Mouse (Mus musculus): ENCODE data around the gene Ddx49. TPM values are rescaled to one million over a fixed set of nuclear protein-coding genes. Genes with fewer than 3 reads are reported as not detected.

Gene Ddx49
- polyA plus RNA-seq, 1 experiment from 2014 or later: 41.8 TPM

DNA sequence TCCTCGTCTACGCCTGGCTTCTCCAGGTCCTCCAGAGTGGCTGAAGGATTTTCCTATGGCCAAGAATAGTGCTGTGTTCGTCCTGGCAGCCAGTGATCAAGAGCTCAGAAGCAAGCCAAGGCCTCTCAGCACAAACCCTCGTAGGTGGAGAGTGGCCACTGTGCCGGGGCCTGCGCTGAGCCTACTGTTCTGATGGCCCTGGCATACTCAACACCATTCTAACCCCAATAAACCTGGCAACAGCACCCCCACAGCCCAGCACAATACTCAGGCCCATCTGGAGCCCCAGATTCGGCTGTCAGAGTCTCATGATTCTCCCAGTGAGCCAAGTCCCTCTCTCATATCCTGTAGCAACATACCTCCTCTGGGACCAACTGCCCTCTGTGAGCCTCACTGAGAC is 38.4 kb upstream of the Ddx49 start:
- H3K4me1 ChIP-seq (replicated peaks; ENCODE audit: control insufficient read depth, insufficient read depth, low read length): no peaks in the 10 kb centered on the region
- no peak overlapping the region for H3K27ac ChIP-seq
- H3K4me3 ChIP-seq (replicated peaks; ENCODE audit: low read length): no peak overlapping the region
- ATAC-seq (ENCODE audit: low FRiP score): no peak
- H3K4me2 ChIP-seq (replicated peaks): no peak overlapping the region
- no peaks in the 10 kb centered on the region for H3K9me3 ChIP-seq (ENCODE audit: control insufficient read depth, low read length)
- H3K9ac ChIP-seq: no peak overlapping the region
- 93% methylated on average over 7 of the region's 7 CpGs for WGBS
- no peak for DNase-seq (ENCODE audit: low spot score)
- H3K36me3 ChIP-seq (replicated peaks; ENCODE audit: control insufficient read depth, insufficient read depth): peaks cover 81% of the 10 kb centered on the region
- H3K27me3 ChIP-seq (ENCODE audit: control insufficient read depth, insufficient read depth, low read length): no peaks in the 10 kb centered on the region

DNA sequence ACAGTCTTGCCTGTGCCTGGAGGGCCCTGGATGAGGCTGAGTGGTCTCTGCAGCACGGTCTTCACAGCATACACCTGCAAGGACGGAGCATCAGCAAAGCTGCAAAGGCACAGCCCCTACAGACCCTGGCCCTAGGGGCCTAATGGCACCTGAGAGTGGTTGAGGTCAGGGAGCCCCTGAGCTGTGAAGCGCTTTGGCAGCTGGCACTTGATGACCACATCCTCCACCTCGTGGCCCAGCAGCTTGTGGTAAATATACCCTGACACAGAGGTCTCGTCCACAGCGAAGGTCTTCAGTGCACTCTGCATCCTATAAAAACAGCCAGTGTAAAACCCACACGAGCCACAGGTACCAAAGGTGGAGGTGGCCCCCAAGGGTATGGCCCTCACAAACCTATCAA is 36.6 kb upstream of the Ddx49 start:
- no peak overlapping the region for H3K4me3 ChIP-seq (replicated peaks; ENCODE audit: low read length)
- no peaks in the 10 kb centered on the region for H3K4me1 ChIP-seq (replicated peaks; ENCODE audit: control insufficient read depth, insufficient read depth, low read length)
- no peaks in the 10 kb centered on the region for H3K9me3 ChIP-seq (ENCODE audit: control insufficient read depth, low read length)
- ATAC-seq (ENCODE audit: low FRiP score) (no peak), DNase-seq (ENCODE audit: low spot score) (no peak)
- H3K36me3 ChIP-seq (replicated peaks; ENCODE audit: control insufficient read depth, insufficient read depth): peaks cover 98% of the 10 kb centered on the region
- WGBS: 90% methylated on average over 7 of the region's 7 CpGs
- no peaks in the 10 kb centered on the region for H3K27me3 ChIP-seq (ENCODE audit: control insufficient read depth, insufficient read depth, low read length)
- H3K4me2 ChIP-seq (replicated peaks): no peak overlapping the region
- no peak overlapping the region for H3K27ac ChIP-seq
- H3K9ac ChIP-seq: no peak overlapping the region

DNA sequence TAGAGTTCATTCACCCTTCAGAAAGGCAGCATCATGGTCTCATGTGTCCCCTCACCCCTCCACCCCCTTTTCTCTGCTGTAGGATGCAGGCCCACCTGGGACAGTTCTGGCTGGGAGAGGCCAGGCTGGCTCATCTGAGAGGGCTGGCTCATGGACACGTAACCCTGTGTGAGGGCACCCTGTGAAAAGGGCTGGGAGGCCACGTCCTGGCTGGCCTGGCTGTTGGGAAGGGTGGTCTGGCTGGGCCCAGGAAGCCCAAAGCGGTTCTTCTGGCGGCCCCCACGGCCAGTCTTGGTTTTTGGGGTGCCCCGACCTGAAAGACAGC is 30.6 kb upstream of the Ddx49 start:
- WGBS: 87% methylated on average over 6 of the region's 6 CpGs
- Histone ChIP-seq H3K36me3 (replicated peaks; ENCODE audit: control insufficient read depth, insufficient read depth) (peaks cover 96% of the 10 kb centered on the region), H3K27me3 (ENCODE audit: control insufficient read depth, insufficient read depth, low read length) (no peaks in the 10 kb centered on the region), H3K4me1 (replicated peaks; ENCODE audit: control insufficient read depth, insufficient read depth, low read length) (peaks cover 14% of the 10 kb centered on the region; the same call in 1 of the 2 replicates), H3K4me2 (replicated peaks) (no peak overlapping the region), H3K4me3 (replicated peaks; ENCODE audit: low read length) (no peak overlapping the region), H3K27ac (no peak overlapping the region), H3K9ac (no peak overlapping the region), H3K9me3 (ENCODE audit: control insufficient read depth, low read length) (no peaks in the 10 kb centered on the region)
- ATAC-seq (ENCODE audit: low FRiP score) (0 out of 2 replicates have a peak, but pooled peaks have one; percentile 1), DNase-seq (ENCODE audit: low spot score) (no peak)

DNA sequence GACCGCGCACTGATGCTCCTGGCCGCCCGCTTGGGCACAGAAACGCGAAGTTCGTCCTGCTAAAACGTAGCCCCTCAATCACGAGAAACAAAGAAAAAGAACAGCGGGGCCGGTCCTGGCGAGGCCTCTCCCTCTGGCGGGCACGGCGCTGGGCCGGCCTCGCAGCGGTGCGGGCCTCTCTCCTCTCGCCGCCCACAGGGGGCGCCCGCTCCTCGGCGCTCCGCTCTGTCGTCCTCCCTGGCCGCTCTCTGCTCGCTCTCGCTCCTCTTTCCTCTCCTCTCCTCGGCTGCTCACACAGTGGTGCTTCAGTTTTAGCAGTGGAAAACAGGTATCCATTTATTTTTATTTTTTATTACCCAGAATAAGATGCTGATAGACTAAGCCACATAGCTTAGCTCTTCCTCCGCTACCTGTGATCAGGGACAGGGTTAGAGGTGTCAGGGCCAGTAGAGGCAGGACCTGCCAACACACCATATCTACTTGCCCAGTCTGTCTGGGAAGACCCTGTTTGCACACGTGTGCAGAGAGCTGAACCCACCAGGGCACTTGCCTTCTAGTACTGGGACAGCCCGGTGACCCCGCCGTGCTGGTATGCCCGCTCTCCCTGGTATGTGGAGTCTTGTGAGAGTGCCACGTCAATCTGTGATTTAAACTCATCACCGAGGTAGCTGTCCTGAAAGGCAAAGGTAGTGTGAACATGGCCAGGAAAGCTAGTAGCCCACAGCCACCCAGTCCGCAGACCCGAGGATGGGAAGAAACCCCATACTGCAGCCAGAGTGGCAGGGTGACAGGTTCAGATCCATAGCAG is 30.0 kb upstream of the Ddx49 start:
- H3K9ac ChIP-seq: no peak overlapping the region
- WGBS: 24% methylated on average over 40 of the region's 41 CpGs
- no peak overlapping the region for H3K27ac ChIP-seq
- DNase-seq (ENCODE audit: low spot score): peak; percentile 81
- no peak overlapping the region for H3K4me2 ChIP-seq (replicated peaks)
- H3K27me3 ChIP-seq (ENCODE audit: control insufficient read depth, insufficient read depth, low read length): no peaks in the 10 kb centered on the region
- peak; percentile 76 for ATAC-seq (ENCODE audit: low FRiP score)
- peaks cover 14% of the 10 kb centered on the region; the same call in 1 of the 2 replicates for H3K4me1 ChIP-seq (replicated peaks; ENCODE audit: control insufficient read depth, insufficient read depth, low read length)
- H3K36me3 ChIP-seq (replicated peaks; ENCODE audit: control insufficient read depth, insufficient read depth): peaks cover 96% of the 10 kb centered on the region
- H3K4me3 ChIP-seq (replicated peaks; ENCODE audit: low read length): no peak overlapping the region
- no peaks in the 10 kb centered on the region for H3K9me3 ChIP-seq (ENCODE audit: control insufficient read depth, low read length)

DNA sequence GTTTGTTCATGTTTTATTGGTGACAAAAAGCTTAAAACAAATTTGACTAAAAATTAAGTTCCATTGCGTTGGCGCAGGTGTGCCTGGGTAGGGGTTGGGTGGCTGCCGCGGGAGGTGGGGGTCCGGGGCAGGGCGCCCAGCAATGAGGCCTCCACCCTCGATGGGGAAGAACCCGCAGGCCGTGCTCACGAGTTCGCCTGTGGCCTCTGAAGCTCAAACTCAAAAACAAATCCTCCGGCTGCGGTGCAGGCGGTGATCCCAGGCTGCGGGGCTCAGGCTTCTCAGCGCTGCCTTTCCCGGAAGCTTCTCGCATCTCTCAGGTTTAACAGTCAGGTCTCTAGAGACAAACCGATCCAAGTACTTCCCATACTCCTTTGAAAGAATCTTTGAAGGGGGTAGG is 29.2 kb upstream of the Ddx49 start:
- Histone ChIP-seq H3K36me3 (replicated peaks; ENCODE audit: control insufficient read depth, insufficient read depth) (peaks cover 95% of the 10 kb centered on the region), H3K9ac (no peak overlapping the region), H3K4me3 (replicated peaks; ENCODE audit: low read length) (no peak overlapping the region), H3K27ac (no peak overlapping the region), H3K9me3 (ENCODE audit: control insufficient read depth, low read length) (no peaks in the 10 kb centered on the region), H3K4me2 (replicated peaks) (no peak overlapping the region), H3K27me3 (ENCODE audit: control insufficient read depth, insufficient read depth, low read length) (no peaks in the 10 kb centered on the region), H3K4me1 (replicated peaks; ENCODE audit: control insufficient read depth, insufficient read depth, low read length) (peaks cover 14% of the 10 kb centered on the region; the same call in 1 of the 2 replicates)
- no peak for ATAC-seq (ENCODE audit: low FRiP score)
- 56% methylated on average over 19 of the region's 19 CpGs for WGBS
- no peak for DNase-seq (ENCODE audit: low spot score)

DNA sequence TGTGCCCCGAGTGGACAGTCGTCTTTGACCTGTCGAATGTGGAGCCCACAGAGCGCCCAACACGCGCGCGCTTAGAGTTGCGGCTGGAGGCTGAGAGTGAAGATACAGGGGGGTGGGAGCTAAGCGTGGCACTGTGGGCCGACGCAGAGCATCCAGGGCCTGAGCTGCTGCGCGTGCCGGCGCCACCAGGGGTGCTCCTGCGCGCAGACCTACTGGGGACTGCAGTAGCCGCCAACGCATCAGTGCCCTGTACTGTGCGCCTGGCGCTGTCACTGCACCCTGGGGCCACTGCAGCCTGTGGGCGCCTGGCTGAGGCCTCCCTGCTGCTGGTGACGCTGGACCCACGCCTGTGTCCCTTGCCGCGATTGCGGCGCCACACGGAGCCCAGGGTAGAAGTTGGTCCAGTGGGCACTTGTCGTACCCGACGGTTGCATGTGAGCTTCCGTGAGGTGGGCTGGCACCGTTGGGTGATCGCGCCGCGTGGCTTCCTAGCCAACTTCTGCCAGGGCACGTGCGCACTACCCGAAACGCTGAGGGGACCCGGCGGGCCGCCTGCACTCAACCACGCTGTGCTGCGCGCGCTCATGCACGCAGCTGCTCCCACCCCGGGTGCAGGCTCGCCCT is 28.6 kb upstream of the Ddx49 start:
- peaks cover 95% of the 10 kb centered on the region for H3K36me3 ChIP-seq (replicated peaks; ENCODE audit: control insufficient read depth, insufficient read depth)
- no peaks in the 10 kb centered on the region for H3K9me3 ChIP-seq (ENCODE audit: control insufficient read depth, low read length)
- H3K9ac ChIP-seq: no peak overlapping the region
- peaks cover 14% of the 10 kb centered on the region; the same call in 1 of the 2 replicates for H3K4me1 ChIP-seq (replicated peaks; ENCODE audit: control insufficient read depth, insufficient read depth, low read length)
- no peak overlapping the region for H3K27ac ChIP-seq
- ATAC-seq (ENCODE audit: low FRiP score) (peak; percentile 77), DNase-seq (ENCODE audit: low spot score) (peak; percentile 57)
- H3K27me3 ChIP-seq (ENCODE audit: control insufficient read depth, insufficient read depth, low read length): no peaks in the 10 kb centered on the region
- H3K4me3 ChIP-seq (replicated peaks; ENCODE audit: low read length): no peak overlapping the region; the same call in 1 of the 2 replicates
- 27% methylated on average over 53 of the region's 53 CpGs for WGBS
- H3K4me2 ChIP-seq (replicated peaks): 0 out of 2 replicates have a peak overlapping the region, but pooled peaks have one; percentile 1

DNA sequence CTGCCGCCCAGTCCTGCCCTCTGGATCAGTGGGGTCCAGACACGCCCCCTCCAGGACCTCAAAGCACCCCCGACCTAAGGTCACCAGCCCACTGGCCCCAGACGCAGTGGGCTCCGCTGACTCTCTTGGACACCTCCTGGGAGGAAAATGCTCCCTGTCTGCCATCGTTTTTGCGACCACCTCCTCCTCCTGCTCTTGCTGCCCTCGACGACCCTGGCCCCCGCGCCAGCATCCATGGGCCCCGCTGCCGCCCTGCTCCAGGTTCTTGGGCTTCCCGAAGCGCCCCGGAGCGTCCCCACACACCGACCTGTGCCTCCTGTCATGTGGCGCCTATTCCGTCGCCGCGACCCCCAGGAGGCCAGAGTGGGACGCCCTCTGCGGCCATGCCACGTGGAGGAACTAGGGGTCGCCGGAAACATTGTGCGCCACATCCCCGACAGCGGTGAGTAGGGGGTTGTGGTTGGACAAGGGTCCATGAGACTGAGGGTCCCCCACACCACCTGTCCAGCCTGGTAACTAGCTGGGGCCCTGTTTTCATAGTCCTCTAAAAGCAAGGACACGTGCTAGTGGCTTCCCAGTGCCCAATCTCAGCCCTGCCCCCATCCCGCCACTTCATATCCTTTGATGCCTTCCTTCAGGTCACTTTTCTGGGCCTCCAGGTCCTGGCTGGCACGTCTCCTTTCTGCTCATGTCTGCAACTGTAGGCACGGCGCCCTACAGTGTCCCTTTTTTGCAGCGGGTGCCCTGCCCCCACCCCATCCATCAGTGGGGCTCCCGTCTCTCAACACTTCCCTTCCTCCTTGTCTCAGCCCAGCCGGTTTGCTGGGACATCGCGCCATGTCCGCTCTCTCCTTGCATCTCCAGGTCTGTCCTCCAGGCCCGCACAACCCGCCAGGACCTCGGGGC is 27.8 kb upstream of the Ddx49 start:
- Histone ChIP-seq H3K9me3 (ENCODE audit: control insufficient read depth, low read length) (no peaks in the 10 kb centered on the region), H3K4me1 (replicated peaks; ENCODE audit: control insufficient read depth, insufficient read depth, low read length) (peaks cover 14% of the 10 kb centered on the region; the same call in 1 of the 2 replicates), H3K36me3 (replicated peaks; ENCODE audit: control insufficient read depth, insufficient read depth) (peaks cover 93% of the 10 kb centered on the region), H3K4me3 (replicated peaks; ENCODE audit: low read length) (no peak overlapping the region; the same call in 1 of the 2 replicates), H3K27me3 (ENCODE audit: control insufficient read depth, insufficient read depth, low read length) (no peaks in the 10 kb centered on the region), H3K9ac (peak overlapping the region; percentile 13; the same call in 1 of the 2 replicates), H3K4me2 (replicated peaks) (0 out of 2 replicates have a peak overlapping the region, but pooled peaks have one; percentile 1), H3K27ac (no peak overlapping the region)
- peak; percentile 28 for ATAC-seq (ENCODE audit: low FRiP score)
- WGBS: 6% methylated on average over 41 of the region's 45 CpGs
- DNase-seq (ENCODE audit: low spot score): no peak

DNA sequence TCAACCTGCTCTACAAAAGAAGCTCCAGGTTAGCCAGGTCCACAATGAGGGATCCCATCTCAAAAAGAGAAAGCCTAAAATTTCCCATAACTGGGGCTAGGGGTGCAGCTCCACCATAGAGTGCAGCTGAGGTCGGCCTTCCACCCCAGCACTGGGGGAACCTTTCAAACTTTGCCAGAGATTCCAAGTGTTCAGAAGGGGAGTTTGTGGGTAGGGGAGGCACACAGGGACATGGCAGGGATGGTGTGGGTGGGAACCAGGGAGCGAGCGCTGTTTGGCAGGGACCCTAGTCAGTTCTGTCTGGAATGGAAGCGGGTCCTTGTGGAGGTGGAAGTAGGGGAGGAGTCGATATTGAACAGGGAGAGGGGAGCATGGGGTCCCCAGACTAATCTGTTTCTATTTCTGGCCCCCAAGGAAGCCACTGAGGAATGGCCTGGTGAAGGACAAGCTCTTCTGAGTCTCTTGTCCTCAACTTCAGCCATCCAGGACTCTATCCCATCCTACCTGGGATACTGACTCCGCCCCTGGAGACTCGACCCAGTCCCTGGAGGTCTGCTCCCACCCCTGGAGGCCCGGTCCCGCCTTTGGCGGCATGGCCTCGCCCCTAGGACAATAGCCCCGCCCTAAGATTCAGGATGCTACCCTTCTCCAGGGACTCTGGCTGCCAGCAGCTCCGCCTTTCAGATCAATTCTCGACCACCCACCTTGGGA is 27.0 kb upstream of the Ddx49 start, which contains the start of gene Gdf1:
TSS of gene Gdf1 (plus strand) at position 694 of the 711 bp plus-strand sequence.
- H3K4me3 ChIP-seq (replicated peaks; ENCODE audit: low read length): no peak within 1 kb of the TSS; the same call in 1 of the 2 replicates
- WGBS: 23% methylated on average over 14 of the region's 14 CpGs

More for the DNA sequence above, 27.0 kb upstream of the Ddx49 start, which contains the start of gene Gdf1:
- Histone ChIP-seq H3K4me1 (replicated peaks; ENCODE audit: control insufficient read depth, insufficient read depth, low read length) (peaks cover 14% of the 10 kb centered on the region; the same call in 1 of the 2 replicates), H3K4me2 (replicated peaks) (0 out of 2 replicates have a peak within 1 kb of the TSS, but pooled peaks have one; percentile 1), H3K9me3 (ENCODE audit: control insufficient read depth, low read length) (no peaks in the 10 kb centered on the region), H3K9ac (peak within 1 kb of the TSS; percentile 13; the same call in 1 of the 2 replicates), H3K36me3 (replicated peaks; ENCODE audit: control insufficient read depth, insufficient read depth) (peaks cover 93% of the 10 kb centered on the region), H3K27me3 (ENCODE audit: control insufficient read depth, insufficient read depth, low read length) (no peaks in the 10 kb centered on the region), H3K27ac (no peak within 1 kb of the TSS)
- ATAC-seq (ENCODE audit: low FRiP score) (no peak), DNase-seq (ENCODE audit: low spot score) (no peak)

All from hindbrain, embryonic 14.5 days (tissue).